Mouse (Mus musculus) retina, embryonic 14.5 days (tissue): ENCODE data around the gene Atxn7l1.
A peak's percentile ranks its signal among the peaks of the same experiment; 100 is the strongest.

Source experiments
- DNase-seq: peaks from one replicate; pipeline ENCODE4 v3.0.0-alpha.2; 2015; ENCODE audit warnings: low spot score

The Atxn7l1 gene

GRCm38 (mm10) chr12:33325424-33325823 is 177.9 kb downstream of the Atxn7l1 start:
- no peak for DNase-seq

GRCm38 (mm10) chr12:33332046-33332445 is 184.6 kb downstream of the Atxn7l1 start:
- DNase-seq, result no peak

GRCm38 (mm10) chr12:33332796-33333195 is 185.3 kb downstream of the Atxn7l1 start:
- DNase-seq, result no peak

- peak; percentile 91 for DNase-seq
Observed at GRCm38 (mm10) chr12:33333914-33334313, 186.4 kb downstream of the Atxn7l1 start.

GRCm38 (mm10) chr12:33334511-33334910 is 187.0 kb downstream of the Atxn7l1 start:
- DNase-seq, result no peak

- no peak for DNase-seq
Observed at GRCm38 (mm10) chr12:33334951-33335350, 187.5 kb downstream of the Atxn7l1 start.

GRCm38 (mm10) chr12:33335410-33335809 is 187.9 kb downstream of the Atxn7l1 start:
- no peak for DNase-seq

- DNase-seq, result peak; percentile 34
Observed at GRCm38 (mm10) chr12:33336561-33337125, 189.2 kb downstream of the Atxn7l1 start.

GRCm38 (mm10) chr12:33337289-33337688 is 189.8 kb downstream of the Atxn7l1 start:
- no peak for DNase-seq

- no peak for DNase-seq
Observed at GRCm38 (mm10) chr12:33338170-33338569, 190.7 kb downstream of the Atxn7l1 start.

- no peak for DNase-seq
Observed at GRCm38 (mm10) chr12:33339822-33340221, 192.3 kb downstream of the Atxn7l1 start.

GRCm38 (mm10) chr12:33340698-33341097 is 193.2 kb downstream of the Atxn7l1 start:
- DNase-seq, result no peak

- DNase-seq, result no peak
Observed at GRCm38 (mm10) chr12:33341351-33341892, 193.9 kb downstream of the Atxn7l1 start.

- DNase-seq, result peak; percentile 27
Observed at GRCm38 (mm10) chr12:33344970-33345772, 197.7 kb downstream of the Atxn7l1 start.

- no peak for DNase-seq
Observed at GRCm38 (mm10) chr12:33345773-33346435, 198.4 kb downstream of the Atxn7l1 start.

- DNase-seq, result no peak
Observed at GRCm38 (mm10) chr12:33352671-33353070, 205.2 kb downstream of the Atxn7l1 start.

GRCm38 (mm10) chr12:33358345-33358744 is 210.9 kb downstream of the Atxn7l1 start:
- no peak for DNase-seq

GRCm38 (mm10) chr12:33359209-33359608 is 211.7 kb downstream of the Atxn7l1 start:
- no peak for DNase-seq

- no peak for DNase-seq
Observed at GRCm38 (mm10) chr12:33359878-33360482, 212.5 kb downstream of the Atxn7l1 start.

GRCm38 (mm10) chr12:33360729-33361128 is 213.2 kb downstream of the Atxn7l1 start:
- no peak for DNase-seq

GRCm38 (mm10) chr12:33364511-33364910 is 217.0 kb downstream of the Atxn7l1 start:
- DNase-seq, result no peak

- no peak for DNase-seq
Observed at GRCm38 (mm10) chr12:33365133-33365532, 217.6 kb downstream of the Atxn7l1 start.
